Mouse (Mus musculus) leukemia stem cell, adult 10-12 weeks (primary cell): Measurements from ENCODE around the gene Fgd2. TPM values are rescaled to one million over a fixed set of nuclear protein-coding genes. Genes with fewer than 3 reads are reported as not detected.

Experiments
- polyA plus RNA-seq: library from polyadenylated mRNA; stranded (reverse); fragments of >175 nt; gene quantifications from 2 replicates; pipeline ENCODE4 v1.2.3, GENCODE M21; 2012; ENCODE audit warnings: low replicate concordance

Fgd2 gene
- 25.8 and 27.3 TPM in 2 replicates for polyA plus RNA-seq

GRCm38 (mm10) chr17:29360761-29361221 lies at the start of gene Fgd2:
Gene Fgd2, plus strand, starts transcription at chr17:29360914.

GRCm38 (mm10) chr17:29317380-29317779 lies 43.3 kb upstream of the Fgd2 start, which contains the start of gene Pi16:
Gene Pi16, plus strand, starts transcription at chr17:29317680.

DNA sequence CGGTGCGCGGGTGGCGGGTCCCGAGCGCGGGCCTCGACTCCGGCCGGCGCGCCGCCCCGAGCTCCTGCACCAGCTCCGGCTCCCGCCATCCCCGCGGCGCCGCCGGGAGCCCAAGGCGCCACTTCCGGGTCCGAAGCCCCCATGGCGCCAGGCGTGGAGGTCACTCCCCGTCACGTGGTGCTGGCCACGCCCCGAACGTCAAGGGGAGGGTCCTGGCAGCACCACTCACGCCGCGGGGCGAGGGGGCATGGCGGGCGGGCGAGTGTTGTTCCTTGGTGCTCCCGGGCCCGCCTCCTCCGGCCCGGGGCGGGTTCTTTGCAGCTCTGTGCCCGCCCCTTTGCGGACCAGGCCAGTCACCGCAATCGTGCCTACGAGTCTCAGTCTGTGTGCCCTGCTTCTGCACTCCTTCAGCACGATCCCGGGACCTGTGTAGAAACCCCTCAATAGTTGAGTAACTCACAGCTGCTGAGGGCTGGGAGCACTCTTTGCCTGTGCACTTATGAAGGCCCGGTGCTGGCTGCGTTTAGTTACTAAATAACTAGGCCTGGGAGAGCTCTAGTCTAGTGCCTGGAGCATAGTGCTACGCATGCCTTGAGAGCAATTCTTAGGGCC lies 13.0 kb upstream of the Fgd2 start, which contains the start of gene Mtch1:
Mtch1 (minus strand) TSS at position 290 of the 612 bp plus-strand sequence.

Other genes starting within 250 kb of the Fgd2 start
- gene Rab44, start 246.8 kb upstream of the Fgd2 start, polyA plus RNA-seq = 0.69 and 1.7 TPM in 2 replicates
- 9.3 and 47.2 TPM in 2 replicates for gene Cpne5, start 122.7 kb upstream of the Fgd2 start, polyA plus RNA-seq
- 5.6 and 43.1 TPM in 2 replicates for gene Ppil1, start 96.7 kb upstream of the Fgd2 start, polyA plus RNA-seq
- 4.5 and 24.0 TPM in 2 replicates for gene BC004004, start 92.1 kb upstream of the Fgd2 start, polyA plus RNA-seq
- gene Pi16, start 43.2 kb upstream of the Fgd2 start, polyA plus RNA-seq = 3.5 and 6.1 TPM in 2 replicates
- 102 and 122 TPM in 2 replicates for gene Mtch1, start 13.0 kb upstream of the Fgd2 start, polyA plus RNA-seq
- gene Pim1, start 129.8 kb downstream of the Fgd2 start, polyA plus RNA-seq = 133 and 195 TPM in 2 replicates
- not detected in 2 replicates for gene Gm17657, start 188.7 kb downstream of the Fgd2 start, polyA plus RNA-seq
- gene Tbc1d22b, start 188.9 kb downstream of the Fgd2 start, polyA plus RNA-seq = 27.2 and 33.1 TPM in 2 replicates
- gene Tmem217, start 191.5 kb downstream of the Fgd2 start, polyA plus RNA-seq = 0.54 TPM in 1 of 2 replicates, not detected in the other